Mouse (Mus musculus): ENCODE measurements around the gene Ltbp1.

Ltbp1 gene

GRCm38 (mm10) chr17:75172685-75173205 is 167.4 kb downstream of the Ltbp1 start:
- DNase-seq (ENCODE audit: low spot score in 2 of 2), result no peak

GRCm38 (mm10) chr17:75174501-75174900 is 169.1 kb downstream of the Ltbp1 start:
- no peak for DNase-seq (ENCODE audit: low spot score in 2 of 2)

GRCm38 (mm10) chr17:75177920-75178867 is 172.8 kb downstream of the Ltbp1 start:
- DNase-seq (ENCODE audit: low spot score in 2 of 2), result peak in 1 of 2 experiments; percentile 3

DNA sequence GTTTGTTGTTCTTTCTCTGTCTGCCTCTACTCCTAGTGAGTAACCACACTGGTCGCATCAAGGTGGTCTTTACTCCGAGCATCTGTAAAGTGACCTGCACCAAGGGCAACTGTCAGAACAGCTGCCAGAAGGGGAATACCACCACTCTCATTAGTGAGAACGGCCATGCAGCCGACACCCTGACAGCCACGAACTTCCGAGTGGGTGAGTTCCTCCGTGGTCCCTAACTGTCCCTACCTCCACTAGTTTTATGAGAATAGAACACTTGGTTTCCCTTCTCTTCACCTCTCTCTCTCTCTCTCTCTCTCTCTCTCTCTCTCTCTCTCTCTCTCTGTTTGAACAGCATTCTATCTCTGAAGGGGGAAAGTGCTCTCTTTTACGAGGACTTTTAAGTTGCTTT is 173.6 kb downstream of the Ltbp1 start:
- DNase-seq (ENCODE audit: low spot score in 2 of 2), result no peak

- no peak for DNase-seq (ENCODE audit: low spot score in 2 of 2)
Measured at GRCm38 (mm10) chr17:75180301-75180700, 174.9 kb downstream of the Ltbp1 start.

- DNase-seq (ENCODE audit: low spot score in 2 of 2), result no peak
Measured at GRCm38 (mm10) chr17:75180956-75181588, 175.7 kb downstream of the Ltbp1 start.

GRCm38 (mm10) chr17:75182319-75183001 is 177.1 kb downstream of the Ltbp1 start:
- DNase-seq (ENCODE audit: low spot score in 2 of 2), result no peak

DNA sequence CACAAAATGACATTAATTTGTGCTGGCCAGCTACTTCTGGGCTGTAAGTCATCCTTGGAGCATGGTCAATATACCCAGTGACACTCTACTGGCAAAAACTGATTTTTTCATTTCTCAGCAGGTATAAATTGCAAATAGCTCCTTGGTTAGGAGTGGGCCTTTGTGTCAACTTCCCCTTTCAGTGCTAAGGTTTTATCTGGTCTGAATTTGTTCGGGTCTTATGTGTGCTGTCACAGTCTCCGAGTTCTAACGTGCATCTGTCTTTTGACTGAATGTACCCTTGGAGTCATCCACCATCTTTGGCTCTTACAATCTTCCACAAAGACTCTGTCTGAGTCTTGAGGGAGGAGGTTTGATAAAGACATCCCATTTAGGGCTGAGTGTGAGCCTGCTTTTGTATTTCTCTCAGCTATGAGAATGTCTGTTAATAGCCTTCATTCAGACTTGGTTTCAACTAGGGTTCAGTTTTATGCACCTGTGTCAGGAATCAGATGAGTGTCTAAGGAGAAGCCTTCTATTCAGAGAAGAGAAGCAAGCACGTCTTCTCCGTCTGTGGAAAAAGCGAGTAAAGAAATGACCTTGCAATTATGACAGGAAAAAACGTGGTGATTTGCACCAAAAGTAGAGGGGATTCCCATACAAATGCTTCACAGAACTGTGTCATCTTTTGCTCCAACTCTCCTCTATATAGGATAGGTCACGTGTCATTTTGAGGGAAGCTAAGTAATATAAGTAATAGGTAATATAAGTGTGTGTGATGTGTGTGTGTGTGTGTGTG is 181.6 kb downstream of the Ltbp1 start:
- no peak for DNase-seq (ENCODE audit: low spot score in 2 of 2)

DNA sequence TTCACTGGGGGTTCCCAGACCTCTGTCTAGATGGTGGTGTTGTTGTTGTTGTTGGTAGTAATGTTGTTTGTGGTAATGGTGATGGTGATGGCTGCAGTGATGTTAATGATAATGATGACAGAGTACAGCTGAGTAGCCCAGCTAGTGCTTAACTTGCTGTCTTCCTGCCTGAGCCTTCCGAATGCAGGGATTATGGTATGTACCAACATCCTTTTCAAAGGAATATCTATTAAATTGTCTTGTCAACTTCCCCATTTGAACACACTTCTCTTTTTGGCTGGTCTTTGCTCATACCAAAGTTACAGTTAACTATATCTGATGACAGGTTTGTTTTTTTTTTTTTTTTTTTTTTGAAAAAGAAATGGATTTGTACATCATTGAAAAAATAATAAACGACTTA is 191.6 kb downstream of the Ltbp1 start:
- no peak for DNase-seq (ENCODE audit: low spot score in 2 of 2)

- DNase-seq (ENCODE audit: low spot score in 2 of 2), result no peak
Measured at GRCm38 (mm10) chr17:75198767-75199166, 193.4 kb downstream of the Ltbp1 start.

DNA sequence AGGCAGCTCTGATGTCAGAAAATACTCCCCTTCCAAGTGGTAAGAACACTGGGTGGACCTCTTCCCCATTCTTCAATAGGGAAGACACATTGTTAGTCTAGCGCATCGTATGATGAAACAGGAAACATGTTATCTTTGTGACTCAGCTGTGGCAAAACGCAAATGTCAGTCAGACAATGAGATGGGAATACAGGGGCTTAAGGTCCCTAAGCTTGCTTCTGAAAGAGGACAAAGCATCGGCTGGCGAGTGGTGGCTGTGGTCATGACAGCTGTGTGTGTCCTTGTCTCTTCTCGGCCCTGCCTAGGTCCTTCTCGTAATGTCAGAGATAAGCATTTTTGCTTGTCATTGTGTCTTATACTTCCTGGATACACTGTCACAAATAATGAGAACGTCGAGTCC is 194.3 kb downstream of the Ltbp1 start:
- peak in 1 of 2 experiments; percentile 20 for DNase-seq (ENCODE audit: low spot score in 2 of 2)

DNA sequence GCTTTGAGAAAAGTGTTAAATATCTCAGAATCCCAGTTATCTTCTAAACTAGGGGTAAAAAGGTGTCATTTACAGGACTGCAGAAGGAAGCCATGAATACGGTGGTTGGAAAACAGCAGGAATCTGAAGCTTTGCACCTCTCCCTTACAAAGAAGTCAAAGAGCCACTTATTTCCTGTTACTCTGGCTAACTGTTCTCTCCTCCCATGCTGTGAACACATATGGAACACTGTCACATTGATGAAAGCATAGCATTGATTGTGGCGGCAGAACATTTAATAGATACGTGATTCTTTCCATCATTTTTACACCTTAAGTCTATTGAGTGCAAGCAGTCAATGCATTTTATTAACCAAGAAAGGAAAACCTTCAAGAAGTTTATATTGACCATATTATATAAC is 196.9 kb downstream of the Ltbp1 start:
- DNase-seq (ENCODE audit: low spot score in 2 of 2), result no peak

GRCm38 (mm10) chr17:75204065-75204464 is 198.7 kb downstream of the Ltbp1 start:
- DNase-seq (ENCODE audit: low spot score in 2 of 2), result no peak

GRCm38 (mm10) chr17:75206281-75206680 is 200.9 kb downstream of the Ltbp1 start:
- DNase-seq (ENCODE audit: low spot score in 2 of 2), result no peak

GRCm38 (mm10) chr17:75208164-75208698 is 202.9 kb downstream of the Ltbp1 start:
- no peak for DNase-seq (ENCODE audit: low spot score in 2 of 2)

DNA sequence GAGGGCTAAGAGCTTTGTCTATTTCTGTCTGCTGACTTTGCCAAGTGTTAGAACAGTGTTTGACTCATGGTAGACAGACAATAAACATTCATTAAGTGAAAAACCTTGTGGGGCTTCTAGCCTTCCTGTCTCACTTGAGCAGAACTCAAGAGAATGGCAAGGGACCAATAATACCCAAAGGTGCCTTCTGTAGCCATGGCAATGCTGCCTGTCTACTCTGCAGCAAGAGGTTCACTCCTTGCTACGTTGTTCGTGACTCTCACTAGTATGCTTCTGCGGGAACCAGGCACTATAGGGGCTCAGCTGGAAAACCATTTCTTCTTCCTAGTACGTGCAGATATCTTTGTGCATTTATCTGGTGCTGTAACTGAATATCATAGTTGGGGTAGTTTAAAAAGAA is 205.2 kb downstream of the Ltbp1 start:
- DNase-seq (ENCODE audit: low spot score in 2 of 2), result no peak

DNA sequence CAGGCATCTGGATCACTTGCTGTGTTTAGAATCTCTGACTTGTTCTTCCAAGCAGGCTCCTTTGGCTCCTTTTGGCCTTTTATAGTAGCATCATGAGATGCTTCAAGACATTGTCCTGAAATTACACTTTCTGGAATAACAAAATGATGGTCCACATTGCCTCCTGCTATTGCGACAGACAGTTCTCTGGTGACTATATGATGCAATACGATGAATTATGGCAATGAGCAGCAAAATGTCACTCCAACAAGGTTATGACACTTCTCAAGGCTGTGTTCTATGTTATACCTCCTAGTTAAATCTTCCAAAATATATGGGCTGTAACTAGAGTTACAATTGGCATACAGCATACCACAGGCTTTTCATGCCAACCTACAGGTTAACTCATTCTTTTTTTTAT is 211.0 kb downstream of the Ltbp1 start:
- DNase-seq (ENCODE audit: low spot score in 2 of 2), result no peak

GRCm38 (mm10) chr17:75218700-75219099 is 213.3 kb downstream of the Ltbp1 start:
- DNase-seq (ENCODE audit: low spot score in 2 of 2), result no peak

DNA sequence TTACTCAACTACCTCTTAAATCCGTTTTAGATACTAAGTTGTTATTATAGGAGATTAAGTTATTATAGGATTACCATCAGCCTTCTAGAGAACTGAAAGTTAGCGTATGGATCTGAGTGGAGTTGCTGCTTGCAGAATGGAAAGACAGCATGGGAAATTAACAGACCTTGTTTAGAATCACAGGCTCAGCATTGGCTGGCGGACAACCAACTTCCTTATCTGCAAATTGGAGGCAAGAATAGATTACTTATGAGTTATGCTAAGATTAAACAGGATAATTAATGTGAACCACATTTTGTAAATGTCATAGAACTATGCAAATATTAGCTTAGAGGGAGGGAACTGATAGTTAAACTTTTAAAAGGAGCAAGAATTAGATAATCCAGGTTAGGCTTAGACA is 223.0 kb downstream of the Ltbp1 start:
- no peak for DNase-seq (ENCODE audit: low spot score in 2 of 2)

- no peak for DNase-seq (ENCODE audit: low spot score in 2 of 2)
Measured at GRCm38 (mm10) chr17:75233206-75233605, 227.8 kb downstream of the Ltbp1 start.

DNA sequence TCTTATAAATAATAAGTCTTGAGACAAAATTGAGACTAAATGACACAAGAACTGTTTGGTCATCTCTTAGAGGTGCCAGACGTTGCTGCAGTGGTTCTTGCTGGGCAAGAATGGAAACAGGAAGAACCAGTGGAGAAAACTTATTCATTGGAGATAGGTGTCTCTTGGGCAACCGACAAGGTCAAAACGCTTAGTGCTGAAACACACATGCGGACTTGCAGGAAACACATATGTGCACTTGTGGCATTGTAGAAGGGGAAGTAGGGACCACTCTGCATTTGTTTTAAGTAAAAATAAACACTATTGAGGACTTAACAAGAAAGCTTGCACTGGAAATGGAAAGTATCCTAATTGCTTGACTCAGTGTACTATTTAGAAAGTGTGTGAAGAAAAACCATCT is 228.6 kb downstream of the Ltbp1 start:
- no peak for DNase-seq (ENCODE audit: low spot score in 2 of 2)

All from natural killer cell, adult 2 months (primary cell).